Mouse (Mus musculus) megakaryocyte, embryonic 14.5 days (primary cell): Measurements from ENCODE around the gene Il1rap.

Source experiments
- FLI1 ChIP-seq: IDR thresholded peaks from 2 replicates; pipeline ENCODE4 v1.6.1; 2012; ENCODE audit warnings: low read length, inconsistent platforms, mixed read lengths
- GATA1 ChIP-seq: IDR thresholded peaks from 3 replicates; pipeline ENCODE4 v1.6.1; 2012; ENCODE audit warnings: mixed read lengths, low read length, inconsistent platforms, borderline replicate concordance

GRCm38 (mm10) chr16:26705658-26706371, 124.3 kb downstream of the Il1rap start:
- no peak for TF ChIP-seq GATA1
- no peak for TF ChIP-seq FLI1
